Mouse (Mus musculus) CH12.LX (cell line): ENCODE results near the gene Hps4. TPM values are rescaled to one million over a fixed set of nuclear protein-coding genes. Genes with fewer than 3 reads are reported as not detected.

Experiments
- DNase-seq: peaks from one replicate; pipeline ENCODE4 v3.0.0-alpha.2; 2013; ENCODE audit errors: extremely low read depth
- H3K27ac ChIP-seq: 2 replicates; pipeline ENCODE4 v1.5.1; 2012; ENCODE audit warnings: low read depth, mild to moderate bottlenecking, control low read depth, moderate library complexity; ENCODE audit not compliant: insufficient read depth
- H3K27me3 ChIP-seq: replicated peaks from 2 replicates; pipeline ENCODE3; 2012; ENCODE audit warnings: inconsistent platforms
- H3K36me3 ChIP-seq, 2 experiments: replicated peaks in 1 of 2; 2 replicates each; pipeline versions ENCODE3 to v1.6.1; 2012; ENCODE audit warnings: inconsistent platforms in 1 of 2, low read length in 1 of 2, mild to moderate bottlenecking in 1 of 2, mixed read lengths in 1 of 2, moderate library complexity in 1 of 2; ENCODE audit not compliant: control insufficient read depth in 1 of 2, insufficient read depth in 1 of 2
- H3K4me1 ChIP-seq, 2 experiments: 2 replicates each; pipeline ENCODE4 v1.6.1; 2012; ENCODE audit warnings: inconsistent platforms in 1 of 2, moderate library complexity in 1 of 2; ENCODE audit not compliant: insufficient read depth in 2 of 2, control insufficient read depth in 1 of 2
- H3K4me2 ChIP-seq: 2 replicates; pipeline ENCODE4 v1.6.1; 2012; ENCODE audit warnings: low read depth, mild to moderate bottlenecking, control low read depth; ENCODE audit not compliant: poor library complexity, insufficient read depth, severe bottlenecking
- H3K4me3 ChIP-seq, 3 experiments: fragments of 150-350 bp in 1 of 3; sonication (generic) in 1 of 3; replicated peaks in 1 of 3; 2 replicates each; pipeline versions ENCODE3 to v1.5.1; 2011 to 2012; ENCODE audit warnings: low read depth in 2 of 3, low read length in 2 of 3, mild to moderate bottlenecking in 2 of 3, moderate library complexity in 2 of 3, control low read depth in 1 of 3, improper control_type of control experiment in 1 of 3, inconsistent platforms in 1 of 3, mixed read lengths in 1 of 3; ENCODE audit not compliant: poor library complexity in 1 of 3
- H3K79me2 ChIP-seq: replicated peaks from 2 replicates; pipeline ENCODE4 v1.6.1; 2012; ENCODE audit warnings: mild to moderate bottlenecking, moderate library complexity; ENCODE audit not compliant: control insufficient read depth, poor library complexity, insufficient read depth, severe bottlenecking; ENCODE audit errors: extremely low read depth
- H3K9ac ChIP-seq: 2 replicates; pipeline ENCODE4 v1.6.1; 2012; ENCODE audit warnings: low read depth, mild to moderate bottlenecking, control low read depth, moderate library complexity; ENCODE audit not compliant: insufficient read depth
- H3K9me3 ChIP-seq: replicated peaks from 2 replicates; pipeline ENCODE3; 2012; ENCODE audit warnings: low read length, inconsistent platforms, mixed read lengths
- CHD2 ChIP-seq: IDR thresholded peaks from 2 replicates; pipeline ENCODE4 v1.6.1; 2011; ENCODE audit warnings: low read length, improper control_type of control experiment
- ELF1 ChIP-seq: IDR thresholded peaks from 2 replicates; pipeline ENCODE4 v1.6.1; 2014; ENCODE audit warnings: low read depth, mild to moderate bottlenecking, inconsistent platforms, low read length, improper control_type of control experiment
- EP300 ChIP-seq: IDR thresholded peaks from 2 replicates; pipeline ENCODE4 v1.6.1; 2011; ENCODE audit warnings: low read length, improper control_type of control experiment
- GABPA ChIP-seq: IDR thresholded peaks from 2 replicates; pipeline ENCODE4 v1.6.1; 2012; ENCODE audit warnings: low read depth, low read length, improper control_type of control experiment, inconsistent platforms; ENCODE audit not compliant: insufficient replicate concordance
- HCFC1 ChIP-seq: IDR thresholded peaks from 2 replicates; pipeline ENCODE4 v1.6.1; 2012; ENCODE audit warnings: low read depth, mild to moderate bottlenecking, inconsistent platforms, low read length, improper control_type of control experiment
- JUN ChIP-seq: IDR thresholded peaks from 2 replicates; pipeline ENCODE4 v1.6.1; 2011; ENCODE audit warnings: low read depth, mild to moderate bottlenecking, low read length, improper control_type of control experiment, moderate library complexity; ENCODE audit not compliant: insufficient read depth
- JUND ChIP-seq: conservative IDR thresholded peaks from 2 replicates; pipeline ENCODE4 v1.6.1; 2011; ENCODE audit warnings: low read depth, low read length, improper control_type of control experiment
- MXI1 ChIP-seq: IDR thresholded peaks from 2 replicates; pipeline ENCODE4 v1.6.1; 2011; ENCODE audit warnings: mild to moderate bottlenecking, low read depth, low read length, improper control_type of control experiment
- MYC ChIP-seq: IDR thresholded peaks from 2 replicates; pipeline ENCODE4 v1.6.1; 2011; ENCODE audit warnings: low read depth, mild to moderate bottlenecking, improper control_type of control experiment, low read length
- NRF1 ChIP-seq: IDR thresholded peaks from 2 replicates; pipeline ENCODE4 v1.6.1; 2014; ENCODE audit warnings: low read depth, mild to moderate bottlenecking, inconsistent platforms, low read length, improper control_type of control experiment, moderate library complexity
- PAX5 ChIP-seq: IDR thresholded peaks from 2 replicates; pipeline ENCODE4 v1.6.1; 2012; ENCODE audit warnings: low read length, inconsistent platforms, mixed read lengths
- POLR2AphosphoS2 ChIP-seq: IDR thresholded peaks from 2 replicates; pipeline ENCODE4 v1.6.1; 2011; ENCODE audit warnings: low read depth, low read length, improper control_type of control experiment
- RCOR1 ChIP-seq: conservative IDR thresholded peaks from 2 replicates; pipeline ENCODE4 v1.6.1; 2012; ENCODE audit warnings: low read depth, mild to moderate bottlenecking, inconsistent platforms, low read length, improper control_type of control experiment
- SIN3A ChIP-seq: IDR thresholded peaks from 2 replicates; pipeline ENCODE4 v1.6.1; 2012; ENCODE audit warnings: low read length, improper control_type of control experiment, inconsistent platforms
- SMC3 ChIP-seq: IDR thresholded peaks from 2 replicates; pipeline ENCODE4 v1.6.1; 2011; ENCODE audit warnings: low read depth, low read length, improper control_type of control experiment
- TCF12 ChIP-seq: IDR thresholded peaks from 2 replicates; pipeline ENCODE4 v1.6.1; 2014; ENCODE audit warnings: low read depth, mild to moderate bottlenecking, inconsistent platforms, low read length, improper control_type of control experiment
- USF1 ChIP-seq: IDR thresholded peaks from 2 replicates; pipeline ENCODE4 v1.6.1; 2014; ENCODE audit warnings: low read depth, mild to moderate bottlenecking, inconsistent platforms, low read length, improper control_type of control experiment
- ZC3H11A ChIP-seq: IDR thresholded peaks from 2 replicates; pipeline ENCODE4 v1.6.1; 2012; ENCODE audit warnings: low read depth, mild to moderate bottlenecking, inconsistent platforms, low read length, improper control_type of control experiment
- ZMIZ1 ChIP-seq: IDR thresholded peaks from 2 replicates; pipeline ENCODE4 v1.6.1; 2012; ENCODE audit warnings: low read depth, mild to moderate bottlenecking, inconsistent platforms, low read length, improper control_type of control experiment
- ZNF384 ChIP-seq: IDR thresholded peaks from 2 replicates; pipeline ENCODE4 v1.6.1; 2012; ENCODE audit warnings: low read depth, low read length, improper control_type of control experiment, inconsistent platforms
- dilution Hi-C: fragments of 300-500 bp; cut with MboI; formaldehyde crosslinking; loops from 2 replicates; pipeline ENCODE4 v1.14.3; 2020; ENCODE audit warnings: low sequenced_read_pairs; ENCODE audit not compliant: extremely low pct_unique_long_range_greater_than_20kb, extremely low pct_ligation_motif_present
- in situ Hi-C: fragments of 300-500 bp; cut with MboI; formaldehyde crosslinking; loops from 3 replicates; pipeline ENCODE4 v1.14.3; 2019; ENCODE audit warnings: low sequenced_read_pairs, low pct_ligation_motif_present, low pct_unique_long_range_greater_than_20kb, mixed read lengths
- polyA plus RNA-seq: library from polyadenylated mRNA; unstranded; fragments of >175 nt; gene quantifications from 2 replicates; pipeline ENCODE4 v1.2.1, GENCODE M21; 2012; ENCODE audit warnings: low read depth; ENCODE audit not compliant: insufficient read length
- total RNA-seq, 2 experiments: library from RNA; depleted of rRNA; stranded (reverse); fragments of 300-350 nt in 1 of 2; fragments of >200 nt in 1 of 2; gene quantifications; 2 replicates each; pipeline ENCODE4 v1.2.3; 2012 to 2014

The Hps4 gene
- total and polyA plus RNA-seq, 3 experiments: 10.0 to 23.0 (median 18.3) TPM

DNA sequence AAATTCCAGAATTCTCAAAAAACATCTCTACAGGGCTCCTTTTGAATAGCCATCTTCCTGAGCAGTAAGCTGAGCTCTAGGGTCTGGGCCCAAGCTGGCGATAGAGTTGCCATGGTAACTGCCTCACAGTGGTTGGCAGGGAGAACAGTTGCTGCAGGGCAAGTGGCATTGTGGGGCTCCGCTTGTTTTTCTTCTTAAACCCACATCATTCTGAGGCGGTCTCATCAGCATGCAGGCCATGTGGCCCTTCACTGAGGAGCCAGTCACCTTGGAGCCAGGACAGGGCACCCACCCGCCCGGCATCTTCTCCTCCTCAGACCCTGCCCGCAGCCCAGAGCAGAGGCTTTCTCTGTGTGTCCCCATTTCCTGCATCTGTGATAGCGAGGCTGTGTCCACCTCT is 29.1 kb downstream of the Hps4 start:
- Histone ChIP-seq H3K4me2 (no peak overlapping the region), H3K36me3 (peaks cover 75 to 98% of the 10 kb centered on the region in 2 experiments)
- no peak for DNase-seq
- no peak for TF ChIP-seq PAX5
- TF ChIP-seq, all 38 proteins: peak for 0
- dilution Hi-C loops (no loop called here), in situ Hi-C loops (no loop called here)
- Histone ChIP-seq H3K4me1 (no peaks in the 10 kb centered on the region), H3K9ac (no peak overlapping the region), H3K79me2 (no peaks in the 10 kb centered on the region), H3K27ac (no peak overlapping the region), H3K4me3 (no peak overlapping the region), H3K9me3 (no peaks in the 10 kb centered on the region), H3K27me3 (no peaks in the 10 kb centered on the region)

DNA sequence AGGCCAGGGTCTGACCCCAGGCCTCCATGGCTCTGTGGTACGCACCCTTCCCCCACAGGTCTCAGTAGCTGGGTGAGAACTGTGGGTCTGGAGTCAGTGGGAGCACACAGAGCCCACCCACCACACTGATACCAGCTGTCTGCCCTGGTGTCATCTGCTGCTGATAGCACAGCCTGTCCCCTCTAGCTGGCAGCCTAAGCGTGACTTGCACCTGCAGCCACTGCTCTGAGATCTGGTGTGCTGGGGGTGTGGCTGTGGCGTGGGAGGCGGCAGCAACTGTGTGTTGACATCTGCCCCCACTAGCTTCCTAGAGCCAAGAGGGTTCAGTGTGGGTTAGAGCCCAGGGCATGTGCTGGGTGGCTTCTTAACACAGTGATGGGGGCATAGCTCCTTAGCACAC is 33.2 kb downstream of the Hps4 start:
- TF ChIP-seq JUND (no peak), POLR2AphosphoS2 (no peak), CHD2 (no peak), TCF12 (no peak), USF1 (no peak), MYC (no peak), MXI1 (no peak), ZNF384 (no peak), GABPA (no peak), HCFC1 (no peak), NRF1 (no peak), SMC3 (no peak), ELF1 (no peak), PAX5 (no peak), EP300 (no peak), ZC3H11A (no peak), RCOR1 (no peak), SIN3A (no peak), ZMIZ1 (no peak), JUN (no peak)
- Histone ChIP-seq H3K9ac (no peak overlapping the region), H3K9me3 (no peaks in the 10 kb centered on the region), H3K4me3 (no peak overlapping the region), H3K4me1 (no peaks in the 10 kb centered on the region), H3K27me3 (no peaks in the 10 kb centered on the region), H3K4me2 (no peak overlapping the region), H3K27ac (no peak overlapping the region), H3K79me2 (no peaks in the 10 kb centered on the region), H3K36me3 (peaks cover 57 to 98% of the 10 kb centered on the region in 2 experiments)
- dilution Hi-C loops: no loop called here
- no peak for DNase-seq
- in situ Hi-C loops: no loop called here
